Comparison of ENCODE assay signal across 7 mouse cellular contexts in genomic region chr3:95159511-95159986, GRCm38 (mm10). TPM values are rescaled to one million over a fixed set of nuclear protein-coding genes. Genes with fewer than 3 reads are reported as not detected.
DNase-seq lines count a peak whose midpoint lies in the region; ATAC-seq lines count a peak whose summit lies in the region.

No protein-coding gene starts in this region.

- H3K4me3 ChIP-seq in lung, embryonic 16.5 days (ENCODE audit: low read length) = peak overlapping the region; percentile 81
- H3K4me3 ChIP-seq in limb, embryonic 12.5 days (replicated peaks) = peak overlapping the region; percentile 84
- H3K4me3 ChIP-seq in stomach, embryonic 15.5 days (replicated peaks) = peak overlapping the region; percentile 79

- no peak for ATAC-seq in lung, embryonic 16.5 days (ENCODE audit: low read depth)
- peak; percentile 17; the same call in 1 of the 2 replicates for ATAC-seq in erythroblast, adult 5-6 weeks (replicated peaks; ENCODE audit: low FRiP score, poor library complexity, severe bottlenecking)
- ATAC-seq in limb, embryonic 12.5 days (ENCODE audit: insufficient number of reproducible peaks, insufficient read depth, low FRiP score, low TSS enrichment, low read depth) = no peak
- ATAC-seq in stomach, embryonic 15.5 days (ENCODE audit: insufficient read depth, low FRiP score, low read depth) = no peak

- H3K27me3 ChIP-seq in lung, embryonic 16.5 days (ENCODE audit: control insufficient read depth, insufficient read depth, low read depth, low read length) = no peaks in the 10 kb centered on the region
- H3K27me3 ChIP-seq in limb, embryonic 12.5 days = peaks cover 7% of the 10 kb centered on the region; the same call in 1 of the 2 replicates
- no peaks in the 10 kb centered on the region for H3K27me3 ChIP-seq in stomach, embryonic 15.5 days (replicated peaks)

- H3K9me3 ChIP-seq in lung, embryonic 16.5 days (ENCODE audit: control insufficient read depth, low read length) = no peaks in the 10 kb centered on the region
- H3K9me3 ChIP-seq in limb, embryonic 12.5 days = no peaks in the 10 kb centered on the region
- H3K9me3 ChIP-seq in stomach, embryonic 15.5 days = no peaks in the 10 kb centered on the region

- 14% methylated on average over 8 of the region's 8 CpGs for WGBS in lung, embryonic 16.5 days
- 18% methylated on average over 8 of the region's 8 CpGs for WGBS in limb, embryonic 12.5 days
- WGBS in stomach, embryonic 15.5 days = 20% methylated on average over 8 of the region's 8 CpGs

- H3K36me3 ChIP-seq in lung, embryonic 16.5 days (ENCODE audit: control insufficient read depth, insufficient read depth, low read length) = no peaks in the 10 kb centered on the region
- H3K36me3 ChIP-seq in limb, embryonic 12.5 days = peaks cover 19% of the 10 kb centered on the region
- no peaks in the 10 kb centered on the region for H3K36me3 ChIP-seq in stomach, embryonic 15.5 days

- peak overlapping the region; percentile 95 for H3K4me2 ChIP-seq in lung, embryonic 16.5 days (ENCODE audit: low read depth, low read length)
- peak overlapping the region; percentile 82 for H3K4me2 ChIP-seq in limb, embryonic 12.5 days
- H3K4me2 ChIP-seq in stomach, embryonic 15.5 days = peak overlapping the region; percentile 85

- DNase-seq in lung, postnatal 36 days = no peak
- DNase-seq in layer of hippocampus, postnatal 14 days (ENCODE audit: low spot score in 2 of 2) = no peak
- no peak for DNase-seq in frontal cortex, postnatal 10 days (ENCODE audit: low spot score in 2 of 2)

- peaks cover 31% of the 10 kb centered on the region for H3K4me1 ChIP-seq in lung, embryonic 16.5 days (replicated peaks; ENCODE audit: control insufficient read depth, insufficient read depth, low read length)
- H3K4me1 ChIP-seq in limb, embryonic 12.5 days (replicated peaks) = peaks cover 32% of the 10 kb centered on the region
- H3K4me1 ChIP-seq in stomach, embryonic 15.5 days = peaks cover 32% of the 10 kb centered on the region

- H3K27ac ChIP-seq in lung, embryonic 16.5 days (ENCODE audit: low read length) = no peak overlapping the region
- H3K27ac ChIP-seq in limb, embryonic 12.5 days = no peak overlapping the region
- no peak overlapping the region for H3K27ac ChIP-seq in stomach, embryonic 15.5 days

- H3K9ac ChIP-seq in lung, embryonic 16.5 days (ENCODE audit: low read length) = peak overlapping the region; percentile 64
- H3K9ac ChIP-seq in limb, embryonic 12.5 days (replicated peaks) = peak overlapping the region; percentile 52
- no peak overlapping the region for H3K9ac ChIP-seq in stomach, embryonic 15.5 days

RNA-seq across cellular contexts. Expression of gene Sema6c, which starts 0.7 kb away (rescaled TPM):
- 3.2 and 4.1 TPM in 2 replicates for polyA plus RNA-seq in lung, embryonic 16.5 days (2015; fragmentation: Nextera tagmentation; extraction: Ambion mirVana)
- not detected in 2 replicates for total RNA-seq in erythroblast, adult 5-6 weeks (2015; ENCODE audit: low replicate concordance)
- total RNA-seq in erythroblast, adult 5-6 weeks (2017; ENCODE audit: low replicate concordance) = not detected in 2 replicates
- 23.7 and 26.4 TPM in 2 replicates for polyA plus RNA-seq in limb, embryonic 12.5 days (2016; fragmentation: Nextera tagmentation; extraction: Ambion mirVana)
- polyA plus RNA-seq in stomach, embryonic 15.5 days (2015; fragmentation: Nextera tagmentation; extraction: Ambion mirVana) = 5.9 and 6.9 TPM in 2 replicates
- total RNA-seq in layer of hippocampus, postnatal 14 days (2021) = 10 to 100 TPM; 48.6 to 52.6 TPM

RNA-seq across cellular contexts. Expression of gene Tnfaip8l2, which starts 17.4 kb away (rescaled TPM):
- 4.0 and 5.4 TPM in 2 replicates for polyA plus RNA-seq in lung, embryonic 16.5 days (2015; fragmentation: Nextera tagmentation; extraction: Ambion mirVana)
- total RNA-seq in erythroblast, adult 5-6 weeks (2015; ENCODE audit: low replicate concordance) = 10.2 and 17.1 TPM in 2 replicates
- 6.0 and 12.4 TPM in 2 replicates for total RNA-seq in erythroblast, adult 5-6 weeks (2017; ENCODE audit: low replicate concordance)
- 1.7 and 2.2 TPM in 2 replicates for polyA plus RNA-seq in limb, embryonic 12.5 days (2016; fragmentation: Nextera tagmentation; extraction: Ambion mirVana)
- polyA plus RNA-seq in stomach, embryonic 15.5 days (2015; fragmentation: Nextera tagmentation; extraction: Ambion mirVana) = 5.1 and 6.7 TPM in 2 replicates
- total RNA-seq in layer of hippocampus, postnatal 14 days (2021) = 1 to 10 TPM; 2.3 to 3.0 TPM

RNA-seq across cellular contexts. Expression of gene Lysmd1, which starts 25.7 kb away (rescaled TPM):
- 16.2 and 16.9 TPM in 2 replicates for polyA plus RNA-seq in lung, embryonic 16.5 days (2015; fragmentation: Nextera tagmentation; extraction: Ambion mirVana)
- 7.7 and 12.1 TPM in 2 replicates for total RNA-seq in erythroblast, adult 5-6 weeks (2015; ENCODE audit: low replicate concordance)
- 11.7 and 13.7 TPM in 2 replicates for total RNA-seq in erythroblast, adult 5-6 weeks (2017; ENCODE audit: low replicate concordance)
- polyA plus RNA-seq in limb, embryonic 12.5 days (2016; fragmentation: Nextera tagmentation; extraction: Ambion mirVana) = 16.6 and 18.0 TPM in 2 replicates
- polyA plus RNA-seq in stomach, embryonic 15.5 days (2015; fragmentation: Nextera tagmentation; extraction: Ambion mirVana) = 11.6 and 11.7 TPM in 2 replicates
- total RNA-seq in layer of hippocampus, postnatal 14 days (2021) = 10 to 100 TPM; 22.5 to 22.8 TPM

RNA-seq across cellular contexts. Expression of gene Scnm1, which starts 25.7 kb away (rescaled TPM):
- 69.9 and 79.0 TPM in 2 replicates for polyA plus RNA-seq in lung, embryonic 16.5 days (2015; fragmentation: Nextera tagmentation; extraction: Ambion mirVana)
- total RNA-seq in erythroblast, adult 5-6 weeks (2015; ENCODE audit: low replicate concordance) = 36.4 and 39.0 TPM in 2 replicates
- 38.9 and 39.8 TPM in 2 replicates for total RNA-seq in erythroblast, adult 5-6 weeks (2017; ENCODE audit: low replicate concordance)
- 80.7 and 83.6 TPM in 2 replicates for polyA plus RNA-seq in limb, embryonic 12.5 days (2016; fragmentation: Nextera tagmentation; extraction: Ambion mirVana)
- polyA plus RNA-seq in stomach, embryonic 15.5 days (2015; fragmentation: Nextera tagmentation; extraction: Ambion mirVana) = 59.1 and 62.7 TPM in 2 replicates
- total RNA-seq in layer of hippocampus, postnatal 14 days (2021) = 10 to 100 TPM; 39.6 to 41.2 TPM

RNA-seq across cellular contexts. Expression of gene Tmod4, which starts 35.3 kb away (rescaled TPM):
- 2.7 and 4.4 TPM in 2 replicates for polyA plus RNA-seq in lung, embryonic 16.5 days (2015; fragmentation: Nextera tagmentation; extraction: Ambion mirVana)
- not detected in 2 replicates for total RNA-seq in erythroblast, adult 5-6 weeks (2015; ENCODE audit: low replicate concordance)
- total RNA-seq in erythroblast, adult 5-6 weeks (2017; ENCODE audit: low replicate concordance) = 0.17 and 3.3 TPM in 2 replicates
- polyA plus RNA-seq in limb, embryonic 12.5 days (2016; fragmentation: Nextera tagmentation; extraction: Ambion mirVana) = 1.0 and 1.4 TPM in 2 replicates
- 1.6 and 1.7 TPM in 2 replicates for polyA plus RNA-seq in stomach, embryonic 15.5 days (2015; fragmentation: Nextera tagmentation; extraction: Ambion mirVana)
- 1 to 10 TPM in 1 of 2 experiments, under 1 TPM in 1; 0.83 to 1.5 TPM for total RNA-seq in layer of hippocampus, postnatal 14 days (2021)
